Mouse (Mus musculus) embryo, embryonic 10.5 days (tissue): Measurements from ENCODE around the gene C3.
A peak's percentile ranks its signal among the peaks of the same experiment; 100 is the strongest.

Experiments
- DNase-seq: peaks from one replicate; pipeline ENCODE4 v3.0.0-alpha.2; 2015; ENCODE audit warnings: low spot score

C3 gene

GRCm38 (mm10) chr17:57249186-57250181, 21.5 kb upstream of the C3 start, which contains the start of gene Trip10:
Gene Trip10 (plus strand): TSS chr17:57249455.
- DNase-seq: peak; percentile 95

- no peak for DNase-seq
These were observed 20.8 kb upstream of the C3 start for GRCm38 (mm10) chr17:57248771-57249170.

GRCm38 (mm10) chr17:57248201-57248699, 20.3 kb upstream of the C3 start, which contains the start of gene Gpr108:
Gene Gpr108 (minus strand): TSS chr17:57248446.
- DNase-seq: peak; percentile 93

- peak; percentile 99 for DNase-seq
These were observed 19.7 kb upstream of the C3 start for GRCm38 (mm10) chr17:57247393-57248200.

GRCm38 (mm10) chr17:57246663-57247392, 18.9 kb upstream of the C3 start:
- DNase-seq: peak; percentile 89

- no peak for DNase-seq
These were observed 17.5 kb upstream of the C3 start for GRCm38 (mm10) chr17:57245311-57245929.

GRCm38 (mm10) chr17:57243650-57244370, 15.9 kb upstream of the C3 start:
- no peak for DNase-seq

GRCm38 (mm10) chr17:57237181-57237580, 9.2 kb upstream of the C3 start:
- DNase-seq: no peak

GRCm38 (mm10) chr17:57235803-57236202, 7.9 kb upstream of the C3 start:
- no peak for DNase-seq

- DNase-seq: no peak
These were observed 6.5 kb upstream of the C3 start for GRCm38 (mm10) chr17:57234254-57234928.

GRCm38 (mm10) chr17:57233038-57233437, 5.1 kb upstream of the C3 start:
- peak; percentile 5 for DNase-seq

GRCm38 (mm10) chr17:57232200-57232599, 4.3 kb upstream of the C3 start:
- no peak for DNase-seq

GRCm38 (mm10) chr17:57231321-57231771, 3.4 kb upstream of the C3 start:
- no peak for DNase-seq

- DNase-seq: no peak
These were observed 2.8 kb upstream of the C3 start for GRCm38 (mm10) chr17:57230728-57231125.

- no peak for DNase-seq
These were observed 2.2 kb upstream of the C3 start for GRCm38 (mm10) chr17:57229851-57230727.

- DNase-seq: no peak
These were observed 937 bp upstream of the C3 start for GRCm38 (mm10) chr17:57228873-57229272.

- DNase-seq: no peak
These were observed 468 bp downstream of the C3 start for GRCm38 (mm10) chr17:57227468-57227867.

- no peak for DNase-seq
These were observed 4.6 kb downstream of the C3 start for GRCm38 (mm10) chr17:57223313-57223712.

GRCm38 (mm10) chr17:57221911-57222310, 6.0 kb downstream of the C3 start:
- no peak for DNase-seq
